Mouse (Mus musculus) megakaryocyte, embryonic 14.5 days (primary cell): ENCODE measurements around the gene Psmg4.

Source experiments
- FLI1 ChIP-seq: IDR thresholded peaks from 2 replicates; pipeline ENCODE4 v1.6.1; 2012; ENCODE audit warnings: low read length, inconsistent platforms, mixed read lengths
- GATA1 ChIP-seq: IDR thresholded peaks from 3 replicates; pipeline ENCODE4 v1.6.1; 2012; ENCODE audit warnings: mixed read lengths, low read length, inconsistent platforms, borderline replicate concordance

DNA sequence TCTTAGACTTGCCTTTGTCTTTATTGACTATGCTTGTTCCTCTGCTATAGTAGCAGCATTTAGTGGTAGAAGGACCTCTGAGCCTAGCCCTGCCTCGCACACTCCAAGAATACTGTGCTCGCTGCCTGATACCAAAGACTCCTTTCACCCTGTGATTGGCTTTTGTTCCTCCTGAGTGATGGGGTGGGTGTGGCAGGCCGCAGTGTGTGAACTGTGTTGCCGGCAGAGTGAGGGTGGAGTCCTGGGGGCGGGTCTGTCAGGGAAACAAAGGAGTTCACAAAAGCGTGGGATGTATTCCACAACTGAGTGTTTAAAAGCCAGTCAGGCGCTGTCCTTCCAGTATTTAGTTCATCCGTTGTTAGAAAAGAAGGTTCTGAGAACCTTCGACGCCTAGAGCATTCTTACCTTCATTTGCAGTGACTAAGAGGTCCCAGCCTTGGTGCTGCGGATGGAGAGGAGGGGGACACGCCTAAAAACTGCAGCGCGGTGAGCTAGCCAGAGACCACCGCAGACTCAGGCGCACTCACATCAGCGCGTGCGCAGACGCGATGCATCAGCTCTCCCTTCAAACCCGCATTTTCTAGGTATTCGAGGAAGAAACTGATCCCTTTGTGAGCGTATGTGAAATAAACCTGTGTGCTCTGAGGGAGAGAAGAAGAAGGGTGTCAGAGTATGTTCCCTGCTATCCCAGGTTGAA is 31.6 kb upstream of the Psmg4 start:
- TF ChIP-seq GATA1 (no peak), FLI1 (no peak)
